Mouse (Mus musculus) lung, postnatal 14 days (tissue): ENCODE data around the gene Osbpl2.
A peak's percentile ranks its signal among the peaks of the same experiment; 100 is the strongest.
"Not testable (repeated sequence)": the region's sequence is repeated elsewhere in the genome, so short reads cannot be mapped to it uniquely, and the experiment has no call there.

Experiments
- DNase-seq: peaks from one replicate; pipeline ENCODE4 v3.0.0; 2021

Osbpl2 gene

DNA sequence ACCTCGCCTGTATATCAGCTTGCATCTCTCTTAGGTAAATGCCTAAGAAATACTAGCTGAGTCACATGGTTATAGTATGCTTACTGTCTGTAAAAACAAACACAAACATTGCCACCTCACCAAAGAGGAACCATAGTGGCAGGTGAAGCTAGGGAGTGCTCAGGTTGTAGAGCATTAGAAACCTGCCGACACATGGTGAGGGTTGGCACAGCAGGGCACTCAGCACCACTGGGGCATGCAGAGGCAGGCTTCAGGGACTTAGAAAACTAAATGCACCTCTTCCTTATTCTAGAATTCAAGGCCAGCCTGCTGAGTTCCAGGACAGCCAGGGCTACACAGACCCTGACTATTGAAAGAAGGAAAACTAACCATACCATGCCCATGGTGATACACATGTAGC lies 47.8 kb downstream of the Osbpl2 start:
- no peak for DNase-seq

DNA sequence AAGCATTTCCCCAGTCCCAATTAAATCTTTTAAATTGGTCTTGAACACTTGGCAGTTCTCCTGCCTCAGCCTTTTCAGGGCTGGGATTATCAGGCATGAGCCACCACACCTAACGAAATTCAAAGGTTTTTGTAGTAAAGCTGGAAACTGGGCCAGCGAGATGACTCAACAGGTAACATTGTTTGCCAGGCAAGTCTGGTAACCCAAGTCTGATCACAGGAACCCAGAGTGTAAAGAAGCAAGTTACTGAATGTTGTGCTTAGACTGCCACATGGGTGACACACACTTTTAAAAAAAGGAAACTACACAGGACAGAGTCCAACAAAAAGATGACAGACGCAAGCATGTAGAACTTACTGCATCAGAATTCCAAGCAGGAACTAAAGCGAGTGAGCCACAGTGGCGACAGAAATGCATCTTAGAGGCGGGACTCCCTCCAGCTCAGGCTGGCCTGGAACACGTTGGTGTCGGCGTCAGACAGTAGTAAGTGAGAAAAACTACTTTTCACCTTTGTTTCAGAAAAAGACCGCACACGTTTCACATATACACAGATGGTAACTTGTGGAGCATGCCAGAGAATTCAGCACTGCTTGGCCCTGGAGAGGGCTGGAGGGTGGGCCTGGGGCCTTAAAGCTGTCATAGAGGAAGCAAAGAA lies 51.2 kb downstream of the Osbpl2 start:
- DNase-seq = no peak

DNA sequence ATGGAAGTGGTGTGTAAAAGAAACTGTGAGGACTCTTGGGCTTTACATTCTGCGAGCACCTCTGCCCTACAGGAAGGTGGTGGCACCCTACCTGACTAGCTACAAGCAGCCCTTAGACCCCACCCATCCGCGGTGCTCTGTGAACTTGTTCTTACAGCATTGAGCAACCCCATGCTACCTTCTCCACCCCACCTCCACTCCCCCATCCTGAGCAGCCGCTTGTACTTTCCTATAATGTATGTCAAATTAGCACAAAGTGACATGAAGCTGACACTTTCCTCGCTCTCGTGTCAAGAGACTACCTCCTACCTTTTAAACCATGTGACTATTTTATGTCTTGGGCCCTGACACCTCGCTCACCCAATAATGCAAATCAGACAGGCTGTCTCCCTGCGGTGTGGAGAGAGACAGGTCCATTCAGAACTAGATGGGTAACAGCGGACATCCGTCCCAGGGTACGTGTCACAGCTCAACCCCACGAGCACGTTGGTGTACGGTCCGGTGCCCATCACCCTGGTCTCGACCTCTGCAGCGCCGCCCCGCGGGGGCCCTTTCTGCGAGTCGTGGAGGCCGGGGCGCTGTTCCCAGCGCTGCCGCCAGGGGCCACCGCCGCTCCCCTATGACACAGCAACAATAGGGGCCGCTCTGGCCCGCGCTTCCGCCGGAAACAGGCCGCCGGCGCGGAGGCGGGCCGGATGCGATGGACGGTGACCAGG lies 51.9 kb downstream of the Osbpl2 start, which contains the start of gene Adrm1:
Gene Adrm1 (plus strand): TSS at position 680 of the 716 bp plus-strand sequence.
- peak; percentile 97 for DNase-seq

DNA sequence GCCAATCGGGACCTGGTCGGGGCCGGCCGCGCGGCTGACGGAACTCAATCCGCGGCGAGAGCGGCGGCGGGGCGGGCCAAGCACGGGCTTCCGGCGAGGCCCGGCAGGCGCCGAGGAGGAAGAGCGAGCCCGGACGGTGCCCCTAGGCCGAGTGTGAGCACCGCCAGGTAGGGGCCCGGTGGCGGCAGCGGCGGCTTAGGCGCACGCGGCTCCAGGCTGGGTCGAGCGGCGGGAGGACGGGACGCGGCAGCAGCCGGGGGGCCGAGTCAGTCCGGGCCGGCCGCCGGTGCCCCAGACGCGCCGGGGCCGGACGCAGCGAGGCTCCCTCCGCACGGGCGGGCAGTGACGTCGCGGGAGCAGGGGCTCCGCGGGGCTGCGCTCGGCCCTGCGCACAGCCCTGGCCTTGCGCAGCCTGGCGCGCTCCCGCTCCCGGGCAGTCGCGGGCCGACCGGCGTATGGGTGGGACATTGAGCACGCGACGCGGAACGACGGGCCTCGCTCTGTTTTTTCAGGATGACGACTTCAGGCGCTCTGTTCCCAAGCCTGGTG lies 52.5 kb downstream of the Osbpl2 start:
- peak; percentile 37 for DNase-seq

DNA sequence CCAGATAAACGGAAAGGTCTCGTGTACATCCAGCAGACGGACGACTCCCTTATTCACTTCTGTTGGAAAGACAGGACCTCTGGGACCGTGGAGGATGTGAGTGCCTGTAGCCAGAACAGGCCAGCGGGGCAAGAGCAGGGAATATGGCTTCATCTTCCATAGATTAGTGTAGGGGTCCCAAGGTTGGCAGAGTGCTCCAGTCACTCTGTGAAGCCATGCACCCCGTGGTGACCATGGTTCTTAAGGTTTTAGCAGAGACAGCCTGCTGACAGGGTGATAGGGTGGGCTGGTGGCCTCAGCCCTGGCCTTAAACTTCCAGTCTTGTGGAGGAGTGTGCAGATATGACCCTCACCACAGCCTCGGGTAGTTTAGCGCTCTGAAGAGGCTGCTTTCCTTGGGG lies 53.0 kb downstream of the Osbpl2 start:
- DNase-seq = no peak

DNA sequence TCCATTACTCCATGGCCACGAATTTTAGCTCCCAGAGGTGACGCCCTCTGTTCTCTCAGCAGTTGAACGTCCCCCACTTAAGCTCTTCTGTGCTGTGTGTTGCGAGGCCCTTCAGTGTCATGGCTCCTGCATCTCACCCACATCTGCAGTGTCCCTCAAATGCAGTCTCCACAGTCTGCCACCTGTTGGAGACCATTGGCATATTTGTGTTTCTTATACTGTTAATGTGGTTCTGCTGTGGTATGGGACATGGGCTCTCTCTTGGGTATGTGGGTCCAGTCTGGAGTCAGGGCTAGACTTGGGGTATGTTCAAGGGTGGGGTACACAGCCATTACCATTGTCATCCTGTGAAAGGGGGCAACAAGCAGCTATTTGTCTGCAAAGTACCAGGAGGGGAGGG lies 54.1 kb downstream of the Osbpl2 start:
- DNase-seq = no peak

DNA sequence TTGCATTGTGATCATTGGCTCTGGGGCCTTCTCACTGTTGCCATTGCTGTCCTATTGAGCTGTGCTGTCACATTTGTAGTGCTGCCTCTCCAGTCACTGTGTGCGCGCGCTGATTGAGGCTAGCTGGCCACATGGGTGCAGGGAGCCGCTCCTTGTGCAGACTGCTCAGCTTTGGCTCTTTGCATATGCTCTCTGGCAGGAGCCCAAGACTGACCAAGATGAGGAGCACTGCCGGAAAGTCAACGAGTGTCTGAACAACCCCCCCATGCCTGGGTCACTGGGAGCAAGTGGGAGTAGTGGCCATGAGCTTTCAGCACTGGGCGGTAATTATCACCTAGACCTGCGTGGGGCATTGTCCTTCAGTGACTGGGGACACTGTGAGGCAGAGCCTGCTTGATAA lies 54.6 kb downstream of the Osbpl2 start:
- not testable (repeated sequence) for DNase-seq

DNA sequence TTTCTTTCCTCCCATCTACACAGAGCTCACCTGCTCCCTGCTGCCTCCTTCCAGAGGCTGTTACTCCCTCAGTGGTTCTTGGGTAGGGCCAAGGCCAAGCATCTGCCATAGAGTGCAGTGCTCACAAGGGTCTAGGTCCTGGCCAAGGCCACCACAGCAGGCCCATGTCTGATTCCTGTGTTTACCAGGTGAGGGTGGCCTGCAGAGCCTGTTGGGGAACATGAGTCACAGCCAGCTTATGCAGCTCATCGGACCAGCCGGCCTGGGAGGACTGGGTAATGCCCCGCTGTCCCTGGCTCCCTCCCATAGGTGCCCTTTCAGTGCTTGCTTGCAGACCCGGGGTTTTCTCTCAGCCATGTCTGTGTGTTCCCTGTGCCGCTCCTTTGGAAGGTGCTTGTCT lies 55.0 kb downstream of the Osbpl2 start:
- DNase-seq = no peak

DNA sequence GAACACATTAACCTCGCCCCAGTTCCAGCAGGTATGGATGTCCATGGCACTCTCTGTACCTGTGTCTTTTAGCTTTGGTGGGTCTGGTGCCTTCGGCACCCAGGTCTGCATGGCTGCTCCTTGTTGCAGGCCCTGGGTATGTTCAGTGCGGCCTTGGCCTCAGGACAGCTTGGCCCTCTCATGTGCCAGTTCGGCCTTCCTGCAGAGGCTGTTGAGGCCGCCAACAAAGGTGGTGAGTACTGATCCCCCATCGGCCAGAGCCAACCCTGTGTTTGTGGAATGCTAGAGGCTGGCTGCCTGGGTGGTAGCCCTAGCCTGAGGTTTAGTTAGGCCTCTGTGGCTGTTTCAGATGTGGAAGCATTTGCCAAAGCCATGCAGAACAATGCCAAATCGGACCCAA lies 56.6 kb downstream of the Osbpl2 start:
- no peak for DNase-seq

DNA sequence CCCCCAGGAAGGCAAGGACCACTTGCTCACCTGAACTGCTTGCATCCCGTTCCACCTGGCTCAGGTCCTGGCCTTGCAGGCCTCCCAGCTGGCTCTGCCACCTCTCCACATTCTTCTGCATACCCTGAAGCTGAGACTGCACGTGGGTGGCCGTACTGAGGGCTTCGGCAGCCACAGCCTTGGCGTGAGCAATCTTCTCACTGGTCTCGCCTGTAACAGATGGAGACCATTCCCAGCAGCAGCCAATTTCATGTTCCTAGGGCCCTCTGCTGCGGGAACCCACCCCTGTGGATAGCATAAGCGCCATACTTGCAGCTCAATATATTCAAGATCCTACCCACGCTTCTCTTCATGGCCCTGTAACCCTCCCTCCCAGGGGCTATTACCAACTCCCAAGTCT lies 62.4 kb downstream of the Osbpl2 start:
- no peak for DNase-seq

DNA sequence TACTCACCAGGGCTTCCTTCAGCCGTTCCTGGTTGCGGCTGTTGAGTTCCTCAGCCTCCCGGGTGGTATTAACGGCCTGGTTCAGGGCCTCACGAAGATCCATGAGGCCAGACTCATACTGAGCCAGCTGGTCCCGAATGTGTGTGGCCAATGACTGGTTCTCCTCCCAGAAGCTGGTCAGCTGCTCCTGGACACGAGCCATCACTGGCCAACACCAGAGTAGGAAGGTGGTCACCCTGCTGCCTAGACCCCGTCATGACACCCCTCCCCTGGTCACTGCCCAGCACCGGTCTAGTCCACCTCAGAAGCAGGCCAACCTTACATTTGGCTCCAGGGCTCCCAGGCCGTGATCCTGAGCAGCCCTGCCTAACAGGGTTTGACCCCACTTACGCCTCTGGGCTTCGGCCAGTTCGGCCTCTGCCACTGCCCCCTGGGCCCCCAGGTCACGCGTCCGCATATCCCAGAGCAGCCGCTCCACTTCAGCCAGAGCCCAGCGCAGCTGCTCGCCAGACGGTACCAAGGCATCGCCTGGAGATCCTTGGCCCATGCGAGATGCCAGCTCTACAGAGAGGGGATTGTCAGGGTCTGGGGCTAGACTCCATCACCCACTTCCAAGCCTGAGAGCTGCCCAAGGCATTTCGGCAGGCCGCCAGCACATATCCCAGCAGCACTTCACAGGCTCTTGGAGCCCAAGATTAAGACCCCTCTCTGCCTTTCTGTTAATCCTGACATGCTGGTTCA lies 65.1 kb downstream of the Osbpl2 start:
- DNase-seq = no peak

DNA sequence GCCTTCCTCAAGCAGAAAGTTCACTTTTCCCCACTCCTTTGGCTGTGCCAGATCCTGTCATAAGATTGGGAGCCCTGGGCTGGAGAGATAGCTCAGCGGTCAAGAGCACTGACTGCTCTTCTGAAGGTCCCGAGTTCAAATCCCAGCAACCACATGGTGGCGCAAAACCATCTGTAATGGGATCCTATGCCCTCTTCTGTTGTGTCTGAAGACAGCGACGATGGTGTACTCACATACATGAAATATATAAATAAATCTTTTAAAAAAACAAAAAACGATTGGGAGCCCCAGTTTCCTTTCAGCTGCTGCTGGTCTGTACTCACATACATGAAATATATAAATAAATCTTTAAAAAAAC lies 65.6 kb downstream of the Osbpl2 start:
- no peak for DNase-seq

DNA sequence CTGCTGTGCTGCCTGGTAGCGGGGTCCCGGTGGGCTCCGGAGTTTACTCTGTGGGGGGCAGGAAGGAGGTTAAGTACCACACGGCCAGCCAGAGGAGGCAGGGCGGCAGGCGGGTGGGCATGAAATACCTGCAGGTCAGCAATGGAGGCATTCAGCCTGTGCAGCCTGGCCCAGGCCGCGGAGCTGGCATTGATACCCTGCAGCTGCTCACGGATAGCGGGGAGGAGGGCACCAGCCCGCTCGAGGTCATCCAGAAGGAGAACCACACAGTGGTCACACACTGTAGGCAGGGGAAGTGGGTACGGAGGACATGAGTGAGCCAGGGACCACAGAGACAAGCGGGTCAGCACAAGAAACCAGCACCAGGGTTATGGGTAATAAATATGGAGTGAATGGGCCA lies 66.6 kb downstream of the Osbpl2 start:
- DNase-seq = no peak

DNA sequence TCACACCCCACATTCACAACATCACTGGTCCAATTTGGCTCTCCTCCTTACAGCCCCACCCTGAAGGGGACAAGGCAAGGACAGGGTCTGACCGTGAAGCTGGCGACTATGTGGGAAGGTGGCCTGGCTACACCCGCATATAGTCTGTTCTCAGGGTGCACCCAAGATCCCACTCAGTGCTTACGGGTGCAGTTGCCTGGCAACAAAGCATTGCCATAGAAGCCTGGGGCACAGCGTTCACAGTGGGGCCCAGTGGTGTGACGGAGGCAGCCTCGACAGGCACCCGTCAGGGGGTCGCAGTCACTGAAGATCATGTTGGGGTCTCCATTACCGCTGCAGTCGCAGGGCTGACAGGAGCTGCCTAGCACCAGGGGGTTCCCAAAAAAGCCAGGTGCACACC lies 68.3 kb downstream of the Osbpl2 start:
- DNase-seq = no peak

DNA sequence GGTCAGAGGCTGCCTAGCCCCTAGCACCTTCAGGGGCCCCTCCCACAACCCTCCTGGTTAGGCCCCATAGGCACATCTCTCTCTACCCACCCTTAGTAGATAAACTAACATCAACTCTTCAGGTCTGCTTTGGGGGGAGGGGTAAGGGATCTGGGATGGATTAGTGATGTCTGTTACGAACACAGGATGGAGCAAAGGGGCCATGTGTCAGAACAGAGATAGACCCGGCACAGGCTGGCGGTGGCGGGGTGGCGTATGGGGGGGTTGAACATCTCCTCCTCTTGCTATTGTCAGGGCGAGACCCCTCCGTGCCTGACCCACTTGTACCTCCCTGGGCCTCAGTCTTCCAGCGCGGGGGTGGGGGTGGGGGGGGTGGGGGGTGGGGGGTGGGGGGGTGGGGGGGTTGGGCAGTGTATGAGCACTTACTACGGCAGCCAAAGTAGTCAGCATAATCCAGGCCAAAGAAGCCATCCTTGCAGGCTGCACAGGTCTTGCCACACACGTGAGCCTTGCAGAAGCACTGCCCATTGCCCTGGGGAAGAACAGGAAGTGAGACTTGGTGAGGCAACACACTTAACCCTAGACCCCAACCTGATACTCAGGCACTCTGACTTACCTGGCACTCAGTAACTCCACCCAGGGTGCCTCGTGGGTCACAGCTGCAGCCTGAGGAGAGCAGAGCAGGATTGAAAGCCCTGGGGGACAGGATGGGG lies 77.7 kb downstream of the Osbpl2 start:
- DNase-seq = no peak

DNA sequence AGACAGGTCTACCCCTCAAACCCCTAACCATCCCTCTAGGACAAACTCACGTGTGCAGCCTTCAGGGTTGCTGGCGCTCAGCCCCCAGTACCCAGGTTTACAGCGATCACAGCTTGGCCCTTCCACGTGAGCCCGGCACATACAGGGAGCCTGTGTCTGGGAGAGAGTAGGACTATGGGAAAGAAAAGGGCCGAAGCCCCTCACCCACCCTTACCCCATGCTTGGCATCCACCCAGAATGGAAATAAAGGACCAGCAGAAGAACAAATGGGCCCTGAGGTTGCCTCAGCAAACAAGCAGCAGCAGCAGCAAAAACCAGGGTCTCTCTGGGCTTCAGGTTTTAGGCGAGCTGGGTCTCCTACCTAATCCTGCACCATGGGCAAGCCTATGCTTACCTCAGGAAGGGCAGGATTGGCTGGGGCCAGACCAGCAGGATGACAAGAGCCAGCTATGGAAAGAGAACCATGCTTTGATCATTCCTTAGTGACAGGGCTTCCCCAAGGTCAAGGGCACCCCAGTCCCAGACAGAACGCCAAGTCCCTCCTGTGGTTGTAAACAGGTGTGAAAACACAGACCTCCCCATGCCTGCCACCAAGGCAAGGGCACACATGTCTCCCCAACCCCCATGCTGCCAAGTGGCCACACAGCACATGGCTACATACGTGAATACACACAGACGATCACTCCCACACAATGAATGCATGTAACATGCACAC lies 78.4 kb downstream of the Osbpl2 start:
- no peak for DNase-seq

DNA sequence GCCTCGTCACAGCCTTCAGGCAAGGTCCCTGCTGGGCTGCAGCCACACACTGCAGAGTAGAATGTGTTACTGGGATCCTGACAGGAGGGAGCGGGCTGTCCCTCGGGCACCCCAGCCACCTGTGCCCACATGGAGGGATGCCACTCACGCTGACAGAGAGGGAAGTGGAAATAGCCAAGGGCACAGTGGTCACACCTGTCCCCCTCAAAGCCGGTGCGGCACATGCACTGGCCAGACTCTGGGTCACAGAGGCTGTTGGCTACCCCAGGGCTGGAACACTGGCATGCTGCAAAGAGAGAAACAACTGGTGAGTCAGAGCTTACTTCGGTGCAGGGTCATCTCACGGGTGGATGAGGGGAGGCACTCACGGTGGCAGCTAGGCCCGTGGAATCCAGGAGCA lies 79.7 kb downstream of the Osbpl2 start:
- no peak for DNase-seq

DNA sequence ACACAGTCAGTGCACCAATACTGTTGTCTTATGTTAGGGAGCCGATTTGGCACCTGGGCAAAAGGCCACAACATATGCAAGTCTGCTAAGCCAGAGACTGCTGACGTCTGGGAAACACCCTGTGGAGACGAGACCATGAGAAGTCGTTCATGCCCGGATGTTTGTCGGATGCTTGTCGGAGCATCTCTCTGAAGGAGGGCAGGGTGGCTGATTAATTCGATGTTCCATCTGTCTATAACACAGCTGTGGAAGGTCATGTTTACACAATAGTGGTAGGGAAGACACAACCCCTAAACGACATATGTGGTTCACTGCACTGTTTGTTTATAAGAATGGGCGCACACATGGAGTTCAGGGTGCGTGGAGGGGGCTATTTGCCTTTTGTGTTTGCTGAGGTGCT lies 81.6 kb downstream of the Osbpl2 start:
- DNase-seq = no peak

DNA sequence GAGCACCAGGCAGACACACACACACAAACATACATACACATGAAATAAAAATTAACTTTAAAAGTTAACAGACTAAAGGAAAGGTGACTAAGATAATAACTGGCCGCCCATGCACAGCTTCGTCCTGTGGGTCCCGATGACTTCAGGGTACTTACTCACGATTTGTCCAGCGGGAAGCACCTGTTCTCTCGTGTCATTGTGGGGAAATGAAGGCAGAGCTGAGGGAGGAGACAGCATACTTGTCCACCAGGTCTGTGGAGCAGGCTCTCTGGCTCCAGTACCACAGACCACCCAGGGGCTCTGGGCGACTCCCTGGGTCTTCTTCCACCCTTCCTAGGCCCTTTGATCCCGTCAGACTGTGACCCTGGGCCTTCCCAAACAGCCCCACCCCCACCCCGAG lies 82.2 kb downstream of the Osbpl2 start:
- no peak for DNase-seq

DNA sequence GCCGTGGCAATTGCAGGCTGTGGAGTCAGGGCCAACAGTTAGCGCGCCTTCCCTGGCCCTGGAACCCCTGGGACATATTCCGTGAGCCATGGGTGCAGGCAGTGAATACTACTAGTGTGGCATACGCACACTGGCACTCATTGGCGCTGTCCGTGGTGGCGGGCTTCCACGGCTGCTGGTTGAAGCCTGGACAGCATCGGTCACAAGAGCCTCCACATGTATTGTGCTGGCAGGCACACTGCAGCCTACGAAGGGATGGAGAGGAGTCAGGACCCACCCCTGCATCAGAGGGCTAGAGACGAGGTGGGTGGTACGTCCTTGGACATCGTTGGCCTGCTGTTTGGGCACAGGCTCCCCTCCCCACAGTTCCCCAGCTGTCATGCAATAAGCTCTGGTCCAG lies 83.2 kb downstream of the Osbpl2 start:
- DNase-seq = no peak

DNA sequence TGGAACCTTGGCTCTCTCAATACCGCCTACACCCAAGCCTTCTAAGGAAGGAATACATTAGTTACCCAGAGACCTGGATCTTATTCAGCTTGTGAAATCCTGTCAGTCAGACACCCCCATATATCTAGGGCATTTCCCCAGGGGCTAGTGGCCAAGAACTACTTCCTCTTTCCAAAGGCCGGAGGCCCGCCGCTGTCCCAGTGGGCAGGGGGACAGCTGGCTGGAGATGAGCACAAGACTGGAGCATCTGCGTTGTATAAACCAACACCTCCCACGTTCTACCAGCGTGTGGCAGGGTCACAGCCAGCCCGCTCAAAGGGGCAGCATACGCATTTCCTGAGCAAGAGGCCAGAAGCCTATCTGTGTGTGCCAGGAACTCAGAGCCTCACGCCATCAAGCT lies 83.7 kb downstream of the Osbpl2 start:
- DNase-seq = peak; percentile 80

DNA sequence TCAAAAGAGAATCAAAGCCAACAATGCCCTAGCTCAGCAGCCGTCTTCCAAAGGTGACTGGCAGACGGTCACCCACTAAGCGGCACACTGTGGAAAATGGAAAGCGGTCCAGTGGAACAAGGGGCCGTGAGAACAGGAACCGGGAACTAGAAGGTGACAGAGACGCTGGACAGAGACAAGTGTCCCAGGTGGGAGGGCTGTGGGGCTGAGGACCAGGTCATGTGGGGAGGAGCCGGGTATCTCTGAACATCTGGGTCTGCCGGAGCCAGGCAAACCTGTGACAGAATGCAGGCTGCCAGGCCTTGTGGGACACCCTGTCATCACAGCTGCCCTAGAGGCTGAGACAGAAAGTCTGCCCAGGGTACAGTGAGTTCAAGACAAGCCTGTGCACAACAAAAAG lies 85.4 kb downstream of the Osbpl2 start:
- DNase-seq = no peak
